Mouse (Mus musculus) embryonic fibroblast, embryonic 13.5 days (primary cell): ENCODE results near the gene Ddx6. TPM values are rescaled to one million over a fixed set of nuclear protein-coding genes. Genes with fewer than 3 reads are reported as not detected.
"Not testable (repeated sequence)": the region's sequence is repeated elsewhere in the genome, so short reads cannot be mapped to it uniquely, and the experiment has no call there.

Experiments used
- H3K27ac ChIP-seq: 2 replicates; pipeline ENCODE4 v1.5.1; 2012; ENCODE audit warnings: low read length, control low read depth, inconsistent platforms; ENCODE audit not compliant: insufficient read depth
- H3K4me1 ChIP-seq: 2 replicates; pipeline ENCODE4 v1.6.1; 2011; ENCODE audit warnings: low read length; ENCODE audit not compliant: control insufficient read depth, insufficient read depth
- H3K4me3 ChIP-seq: 2 replicates; pipeline ENCODE4 v1.5.1; 2011; ENCODE audit warnings: mild to moderate bottlenecking, control low read depth, low read length; ENCODE audit not compliant: insufficient read depth
- CTCF ChIP-seq: IDR thresholded peaks from 2 replicates; pipeline ENCODE4 v1.5.1; 2011; ENCODE audit warnings: mild to moderate bottlenecking, control low read depth, low read length, moderate library complexity, borderline replicate concordance; ENCODE audit not compliant: insufficient read depth
- POLR2A ChIP-seq: IDR thresholded peaks from 2 replicates; pipeline ENCODE4 v1.6.1; 2011; ENCODE audit warnings: low read depth, mild to moderate bottlenecking, control low read depth, low read length, moderate library complexity
- polyA plus RNA-seq: library from polyadenylated mRNA; stranded (reverse); fragments of >200 nt; gene quantifications from 2 replicates; pipeline ENCODE4 v1.2.4, GENCODE M21; 2011; ENCODE audit warnings: low read depth; ENCODE audit not compliant: missing spikeins, insufficient read length

Gene Ddx6
- polyA plus RNA-seq, 1 experiment = 164 TPM

DNA sequence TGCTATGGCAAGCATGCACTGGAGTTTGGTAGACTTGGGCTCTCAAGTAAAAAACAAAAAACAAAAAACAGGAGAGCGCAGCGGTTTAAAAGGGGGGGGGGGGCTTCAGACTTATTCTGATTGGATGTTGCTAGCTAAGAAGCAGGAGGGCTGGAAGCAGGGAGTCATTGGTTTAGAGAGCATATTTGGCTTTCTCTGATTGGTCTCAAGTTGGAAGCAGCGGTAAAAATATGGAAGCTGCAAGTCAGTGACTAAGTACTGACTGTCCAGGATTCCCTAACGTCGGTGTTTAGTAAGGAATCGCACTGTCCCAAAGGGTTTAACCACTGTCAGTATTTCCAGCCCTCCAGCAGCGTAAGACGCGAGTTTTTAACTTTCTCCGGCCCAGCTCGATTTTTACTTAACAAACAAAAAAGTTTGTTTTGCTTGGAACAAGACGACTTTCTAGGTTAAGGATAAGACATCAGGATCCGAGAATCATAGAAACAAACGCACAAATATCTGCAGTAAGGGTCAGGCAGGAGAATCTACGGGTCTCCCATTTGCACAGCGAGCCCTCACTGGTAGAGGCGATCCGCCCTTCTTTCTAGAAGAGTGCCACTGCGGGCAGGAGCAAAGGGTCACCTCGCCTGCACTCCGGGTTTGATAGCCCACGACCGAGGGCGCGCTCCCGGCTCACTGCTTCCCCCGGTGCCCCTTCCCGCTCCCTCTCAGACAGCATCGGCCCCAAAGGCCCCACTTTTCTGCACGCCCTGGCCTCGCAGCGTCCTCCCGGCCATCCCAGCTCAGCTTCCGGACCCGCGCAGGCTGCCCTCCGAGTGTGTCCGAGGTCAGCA lies 1.0 kb upstream of the Ddx6 start:
- Histone ChIP-seq H3K27ac (peak overlapping the region; percentile 95), H3K4me3 (peak overlapping the region; percentile 89), H3K4me1 (peaks cover 4% of the 10 kb centered on the region; the same call in 1 of the 2 replicates)
- TF ChIP-seq POLR2A (peak; percentile 95), CTCF (no peak)

DNA sequence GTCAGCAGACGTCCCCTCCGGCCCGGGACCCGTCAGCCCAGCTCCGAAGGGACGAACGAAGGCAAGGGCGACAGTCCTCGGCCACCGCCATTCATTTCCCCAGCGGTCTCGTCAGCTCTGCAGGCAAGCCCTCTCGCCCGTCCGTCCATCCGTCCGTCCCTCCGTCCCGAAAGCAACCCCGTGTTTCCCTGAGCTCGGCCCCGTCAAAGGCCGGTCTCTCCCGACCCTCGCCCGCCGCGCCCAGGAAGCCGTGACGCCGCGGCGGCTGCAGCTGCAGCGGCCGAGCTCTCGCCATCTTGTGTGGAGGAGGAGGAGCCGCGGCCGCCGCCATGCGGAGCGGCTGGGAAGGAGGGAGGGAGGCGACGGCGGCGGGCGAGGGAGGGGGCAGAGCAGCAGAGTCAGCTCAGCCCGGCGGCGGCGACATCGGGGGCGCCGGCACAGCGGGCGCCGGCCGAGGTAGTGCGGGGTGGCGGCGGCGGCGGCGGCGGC lies 358 bp upstream of the Ddx6 start:
- peak overlapping the region; percentile 95 for H3K27ac ChIP-seq
- H3K4me1 ChIP-seq = peaks cover under 1% of the 10 kb centered on the region; the same call in 1 of the 2 replicates
- no peak for TF ChIP-seq CTCF
- peak; percentile 53 for TF ChIP-seq POLR2A
- peak overlapping the region; percentile 89 for H3K4me3 ChIP-seq

DNA sequence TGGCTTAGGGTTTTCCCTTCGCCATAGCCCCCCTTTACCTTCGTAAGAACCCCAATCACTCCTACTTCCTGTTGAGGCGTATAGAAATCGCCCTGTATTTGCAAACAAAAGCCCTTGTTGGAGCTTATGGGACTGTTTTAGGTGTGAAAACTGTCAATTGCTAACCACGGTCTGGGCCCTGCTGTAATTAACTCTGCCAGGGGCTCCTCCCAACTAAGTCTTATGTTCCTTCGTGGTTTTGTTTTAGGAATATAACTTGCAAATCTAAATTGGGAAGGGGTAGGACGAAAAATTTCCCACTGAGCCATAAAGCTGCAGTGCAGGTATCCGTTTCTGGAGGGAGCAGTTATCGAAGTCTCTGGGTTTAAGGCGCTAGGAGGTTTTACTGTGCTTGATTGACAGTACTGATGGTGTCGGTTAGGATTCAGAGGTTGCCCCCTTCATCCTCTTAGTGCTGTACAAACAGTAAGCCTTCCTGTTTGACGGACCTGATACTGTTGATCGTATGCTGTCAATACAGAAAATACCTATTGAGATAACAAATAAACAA lies 999 bp downstream of the Ddx6 start:
- TF ChIP-seq CTCF = no peak
- 0 out of 2 replicates have a peak, but pooled peaks have one; percentile 16 for TF ChIP-seq POLR2A
- Histone ChIP-seq H3K4me3 (peak overlapping the region; percentile 100), H3K4me1 (no peaks in the 10 kb centered on the region), H3K27ac (peak overlapping the region; percentile 95)

DNA sequence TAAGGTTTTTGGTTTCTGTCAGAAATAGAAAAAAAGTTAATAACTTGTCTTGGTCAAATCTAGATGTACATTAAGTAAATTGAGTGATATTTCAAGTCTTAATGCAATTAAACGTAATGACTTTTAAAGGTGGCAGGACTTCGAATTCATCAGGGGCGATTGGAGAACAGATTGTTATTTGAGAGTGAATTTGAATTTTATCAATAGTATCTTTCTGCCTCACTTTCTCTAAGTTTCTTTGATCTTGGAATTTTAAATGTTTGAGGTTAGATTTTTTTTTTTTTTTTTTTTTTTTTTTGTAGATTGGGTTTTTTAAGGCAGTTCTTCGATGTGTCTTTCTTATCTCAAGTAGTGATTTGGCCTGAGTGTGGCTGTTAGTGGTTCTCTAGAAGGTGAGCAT lies 2.0 kb downstream of the Ddx6 start:
- Histone ChIP-seq H3K4me1 (no peaks in the 10 kb centered on the region), H3K4me3 (no peak overlapping the region), H3K27ac (no peak overlapping the region)
- TF ChIP-seq POLR2A (no peak), CTCF (no peak)

DNA sequence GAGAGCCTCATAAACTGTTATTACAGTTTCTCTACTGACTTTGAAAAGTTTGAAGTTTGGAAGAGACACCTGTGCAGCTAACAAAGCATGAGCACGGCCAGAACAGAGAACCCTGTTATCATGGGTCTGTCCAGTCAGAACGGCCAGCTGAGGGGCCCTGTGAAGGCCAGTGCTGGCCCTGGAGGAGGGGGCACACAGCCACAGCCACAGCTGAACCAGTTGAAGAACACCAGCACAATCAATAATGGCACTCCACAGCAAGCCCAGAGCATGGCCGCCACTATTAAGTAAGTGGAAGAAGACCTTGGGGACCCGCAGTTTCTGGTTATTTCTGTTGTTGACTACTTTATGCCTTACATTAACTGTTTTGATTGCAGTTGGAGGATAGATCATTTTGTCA lies 2.6 kb downstream of the Ddx6 start:
- TF ChIP-seq POLR2A = no peak
- no peak for TF ChIP-seq CTCF
- no peak overlapping the region for H3K27ac ChIP-seq
- H3K4me3 ChIP-seq = no peak overlapping the region
- no peaks in the 10 kb centered on the region for H3K4me1 ChIP-seq

DNA sequence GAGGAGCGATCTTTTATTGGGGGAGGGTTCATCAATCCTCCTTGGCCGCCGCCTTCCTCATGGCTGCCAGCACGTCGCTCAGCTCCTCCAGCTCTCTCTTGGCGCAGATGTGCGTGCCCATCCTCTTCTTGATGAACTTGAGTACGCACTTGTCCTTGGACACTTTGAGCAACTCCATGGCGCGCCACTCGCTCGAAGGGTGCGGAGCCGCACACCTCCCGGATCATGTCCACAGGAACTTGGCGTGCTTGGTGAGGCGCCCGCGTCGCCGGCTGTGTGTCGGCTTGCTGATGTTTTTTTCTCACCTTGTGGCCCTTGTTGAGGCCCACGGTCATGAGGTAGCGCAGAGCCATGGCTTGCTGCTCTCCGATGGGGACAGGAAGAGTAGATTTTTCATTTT lies 5.7 kb downstream of the Ddx6 start:
- no peaks in the 10 kb centered on the region for H3K4me1 ChIP-seq
- H3K4me3 ChIP-seq = no peak overlapping the region
- no peak overlapping the region for H3K27ac ChIP-seq
- TF ChIP-seq CTCF (no peak), POLR2A (no peak)

DNA sequence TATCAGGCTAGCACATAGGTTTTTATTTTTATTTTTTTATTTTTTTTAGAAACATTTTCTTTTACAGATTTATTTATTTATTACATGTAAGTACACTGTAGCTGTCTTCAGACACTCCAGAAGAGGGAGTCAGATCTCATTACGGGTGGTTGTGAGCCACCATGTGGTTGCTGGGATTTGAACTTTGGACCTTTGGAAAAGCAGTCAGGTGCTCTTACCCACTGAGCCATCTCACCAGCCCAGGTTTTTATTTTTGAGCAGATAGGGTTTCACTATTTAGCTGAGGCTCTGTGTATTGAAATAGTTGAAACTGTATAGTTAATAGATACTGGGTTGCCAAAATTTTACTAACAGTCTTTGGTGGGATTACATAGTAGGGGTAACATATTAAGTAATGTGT lies 8.4 kb downstream of the Ddx6 start:
- H3K4me3 ChIP-seq, H3K4me1 ChIP-seq: not testable (repeated sequence)

DNA sequence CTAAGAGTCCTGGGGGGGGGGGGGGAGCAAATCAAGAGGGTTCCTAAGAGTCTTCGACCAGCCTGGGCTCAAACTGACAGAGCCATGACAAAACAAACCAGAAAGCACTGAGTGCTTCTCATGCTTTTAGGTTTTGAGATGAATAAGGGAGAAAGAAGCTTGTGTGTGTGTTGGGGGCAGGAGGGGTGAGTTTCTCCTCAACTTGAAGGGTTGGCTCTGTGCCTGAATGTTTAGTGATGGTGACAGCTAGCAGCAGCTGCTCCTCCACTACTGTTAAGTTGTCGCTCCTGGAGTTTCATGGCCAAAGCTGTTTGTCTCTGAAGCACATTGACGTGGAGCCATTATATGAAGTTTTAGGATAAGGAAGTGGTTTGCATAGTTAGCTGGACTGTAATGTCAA lies 16.4 kb downstream of the Ddx6 start:
- no peak overlapping the region for H3K27ac ChIP-seq
- H3K4me1 ChIP-seq = no peaks in the 10 kb centered on the region
- H3K4me3 ChIP-seq = no peak overlapping the region
- TF ChIP-seq CTCF (no peak), POLR2A (no peak)

More for the DNA sequence above, 8.4 kb downstream of the Ddx6 start:
- H3K27ac ChIP-seq = not testable (repeated sequence)

DNA sequence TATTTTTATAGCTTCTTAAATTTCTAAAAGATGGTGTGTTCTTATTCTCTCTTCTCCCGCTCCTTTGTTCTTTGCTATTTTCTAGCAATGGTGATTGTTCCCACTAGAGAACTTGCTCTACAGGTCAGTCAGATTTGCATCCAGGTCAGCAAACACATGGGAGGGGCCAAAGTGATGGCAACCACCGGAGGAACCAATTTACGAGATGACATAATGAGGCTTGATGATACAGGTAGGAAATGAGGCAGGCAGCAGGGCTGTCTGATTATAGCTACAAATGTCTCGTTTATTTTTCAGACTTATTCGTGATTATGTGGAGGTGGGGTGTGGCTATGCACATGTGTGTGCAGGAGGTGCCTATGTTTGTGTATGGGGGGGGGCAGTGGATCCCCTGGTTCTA lies 19.7 kb downstream of the Ddx6 start:
- Histone ChIP-seq H3K4me3 (no peak overlapping the region), H3K27ac (no peak overlapping the region), H3K4me1 (no peaks in the 10 kb centered on the region)
- TF ChIP-seq POLR2A (no peak), CTCF (no peak)

DNA sequence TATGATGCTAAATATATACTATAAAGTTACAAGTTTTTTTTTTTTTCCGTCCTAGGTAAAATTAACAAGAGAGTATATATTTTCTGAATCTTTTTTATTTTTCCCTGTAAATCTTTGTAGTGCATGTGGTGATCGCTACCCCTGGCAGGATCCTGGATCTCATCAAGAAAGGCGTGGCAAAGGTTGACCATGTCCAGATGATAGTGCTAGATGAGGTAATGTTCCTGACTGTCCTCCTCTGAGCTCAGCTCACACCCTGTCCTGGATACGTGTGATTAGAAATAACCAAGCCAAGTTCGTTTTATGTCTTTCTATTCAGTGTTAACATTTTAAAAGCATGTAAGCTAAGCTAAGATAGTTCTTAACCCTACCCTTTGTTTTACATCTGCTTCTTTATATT lies 21.6 kb downstream of the Ddx6 start:
- no peak overlapping the region for H3K4me3 ChIP-seq
- H3K4me1 ChIP-seq = no peaks in the 10 kb centered on the region
- no peak overlapping the region for H3K27ac ChIP-seq
- TF ChIP-seq CTCF (no peak), POLR2A (no peak)
